Comparison of ENCODE assay signal across 8 mouse cellular contexts in genomic region chr11:3963155-3963554, GRCm38 (mm10). TPM values are rescaled to one million over a fixed set of nuclear protein-coding genes. Genes with fewer than 3 reads are reported as not detected.
DNase-seq lines count a peak whose midpoint lies in the region; ATAC-seq lines count a peak whose summit lies in the region.

No protein-coding gene starts in this region.

- no peak; the same call in 1 of the 2 replicates for ATAC-seq in neural tube, embryonic 11.5 days (ENCODE audit: insufficient read depth, low FRiP score, low TSS enrichment)
- ATAC-seq in embryonic facial prominence, embryonic 15.5 days (ENCODE audit: insufficient number of reproducible peaks, low FRiP score, low TSS enrichment, low read depth), result no peak
- peak; percentile 19; the same call in 1 of the 2 replicates for ATAC-seq in intestine, embryonic 16.5 days
- ATAC-seq in midbrain, embryonic 13.5 days, result peak; percentile 56; the same call in 1 of the 2 replicates

- H3K9ac ChIP-seq in neural tube, embryonic 11.5 days (ENCODE audit: low read length), result peak overlapping the region; percentile 82
- no peak overlapping the region for H3K9ac ChIP-seq in embryonic facial prominence, embryonic 15.5 days
- H3K9ac ChIP-seq in intestine, embryonic 16.5 days (ENCODE audit: low read depth, low read length), result peak overlapping the region; percentile 27; the same call in 1 of the 2 replicates
- no peak overlapping the region for H3K9ac ChIP-seq in midbrain, embryonic 13.5 days (replicated peaks)

- peaks cover 7% of the 10 kb centered on the region for H3K4me1 ChIP-seq in neural tube, embryonic 11.5 days (ENCODE audit: control insufficient read depth, insufficient read depth, low read length)
- H3K4me1 ChIP-seq in embryonic facial prominence, embryonic 15.5 days, result peaks cover 12% of the 10 kb centered on the region
- no peaks in the 10 kb centered on the region for H3K4me1 ChIP-seq in intestine, embryonic 16.5 days (ENCODE audit: control insufficient read depth, insufficient read depth, low read length)
- peaks cover 22% of the 10 kb centered on the region for H3K4me1 ChIP-seq in midbrain, embryonic 13.5 days (replicated peaks)

- peak overlapping the region; percentile 25 for H3K4me2 ChIP-seq in neural tube, embryonic 11.5 days (ENCODE audit: low read depth)
- H3K4me2 ChIP-seq in embryonic facial prominence, embryonic 15.5 days (replicated peaks), result peak overlapping the region; percentile 69
- H3K4me2 ChIP-seq in intestine, embryonic 16.5 days (ENCODE audit: low read depth, low read length), result peak overlapping the region; percentile 68
- peak overlapping the region; percentile 91 for H3K4me2 ChIP-seq in midbrain, embryonic 13.5 days (replicated peaks)

- peak; percentile 24 for DNase-seq in neural tube, embryonic 11.5 days (ENCODE audit: low spot score)
- no peak for DNase-seq in neural tube, embryonic 10.5 days (ENCODE audit: extremely low spot score, low spot score)
- DNase-seq in adipocyte (ENCODE audit: low spot score) (no peak), MN1 (ENCODE audit: low spot score) (no peak)
- no peak for DNase-seq in natural killer cell, adult 2 months (ENCODE audit: low spot score in 2 of 2)

- no peaks in the 10 kb centered on the region for H3K36me3 ChIP-seq in neural tube, embryonic 11.5 days (ENCODE audit: control insufficient read depth, insufficient read depth, low read length)
- H3K36me3 ChIP-seq in embryonic facial prominence, embryonic 15.5 days, result peaks cover 5% of the 10 kb centered on the region
- H3K36me3 ChIP-seq in intestine, embryonic 16.5 days (ENCODE audit: control insufficient read depth, insufficient read depth, low read length), result peaks cover under 1% of the 10 kb centered on the region; the same call in 1 of the 2 replicates
- H3K36me3 ChIP-seq in midbrain, embryonic 13.5 days, result peaks cover 5% of the 10 kb centered on the region

- no peaks in the 10 kb centered on the region for H3K9me3 ChIP-seq in neural tube, embryonic 11.5 days (ENCODE audit: control insufficient read depth, low read length)
- H3K9me3 ChIP-seq in embryonic facial prominence, embryonic 15.5 days (replicated peaks), result no peaks in the 10 kb centered on the region
- no peaks in the 10 kb centered on the region for H3K9me3 ChIP-seq in intestine, embryonic 16.5 days (ENCODE audit: control insufficient read depth, low read length)
- no peaks in the 10 kb centered on the region for H3K9me3 ChIP-seq in midbrain, embryonic 13.5 days

- WGBS in neural tube, embryonic 11.5 days, result 81% methylated on average over 10 of the region's 10 CpGs
- 85% methylated on average over 10 of the region's 10 CpGs for WGBS in embryonic facial prominence, embryonic 15.5 days
- 78% methylated on average over 10 of the region's 10 CpGs for WGBS in intestine, embryonic 16.5 days
- WGBS in midbrain, embryonic 13.5 days, result 77% methylated on average over 10 of the region's 10 CpGs

- no peak overlapping the region for H3K27ac ChIP-seq in neural tube, embryonic 11.5 days (ENCODE audit: low read depth, low read length)
- H3K27ac ChIP-seq in embryonic facial prominence, embryonic 15.5 days (replicated peaks), result 0 out of 2 replicates have a peak overlapping the region, but pooled peaks have one; percentile 81
- H3K27ac ChIP-seq in intestine, embryonic 16.5 days (ENCODE audit: low read length), result 0 out of 2 replicates have a peak overlapping the region, but pooled peaks have one; percentile 14
- H3K27ac ChIP-seq in midbrain, embryonic 13.5 days, result peak overlapping the region; percentile 56; the same call in 1 of the 2 replicates

- H3K4me3 ChIP-seq in neural tube, embryonic 11.5 days (ENCODE audit: low read depth, low read length), result peak overlapping the region; percentile 86
- peak overlapping the region; percentile 88 for H3K4me3 ChIP-seq in embryonic facial prominence, embryonic 15.5 days (replicated peaks)
- H3K4me3 ChIP-seq in intestine, embryonic 16.5 days (ENCODE audit: low read length), result peak overlapping the region; percentile 87
- H3K4me3 ChIP-seq in midbrain, embryonic 13.5 days (replicated peaks), result peak overlapping the region; percentile 94

- H3K27me3 ChIP-seq in neural tube, embryonic 11.5 days (ENCODE audit: control insufficient read depth, insufficient read depth, low read length), result no peaks in the 10 kb centered on the region
- no peaks in the 10 kb centered on the region for H3K27me3 ChIP-seq in embryonic facial prominence, embryonic 15.5 days
- no peaks in the 10 kb centered on the region for H3K27me3 ChIP-seq in intestine, embryonic 16.5 days (replicated peaks; ENCODE audit: control insufficient read depth, insufficient read depth, low read length)
- no peaks in the 10 kb centered on the region for H3K27me3 ChIP-seq in midbrain, embryonic 13.5 days

RNA-seq across cellular contexts. Expression of gene Pes1, which starts 0.6 kb away (rescaled TPM):
- 75.2 and 75.8 TPM in 2 replicates for polyA plus RNA-seq in neural tube, embryonic 11.5 days (2014; fragmentation: Nextera tagmentation; extraction: Ambion mirVana)
- 72.7 and 72.9 TPM in 2 replicates for polyA plus RNA-seq in embryonic facial prominence, embryonic 15.5 days (2015; fragmentation: Nextera tagmentation; extraction: Ambion mirVana)
- polyA plus RNA-seq in intestine, embryonic 16.5 days (2015; fragmentation: Nextera tagmentation; extraction: Ambion mirVana), result 73.3 and 79.4 TPM in 2 replicates
- polyA plus RNA-seq in midbrain, embryonic 13.5 days (2015; fragmentation: Nextera tagmentation; extraction: Ambion mirVana), result 67.5 and 70.2 TPM in 2 replicates

RNA-seq across cellular contexts. Expression of gene 4930556J24Rik, which starts 13.4 kb away (rescaled TPM):
- polyA plus RNA-seq in neural tube, embryonic 11.5 days (2014; fragmentation: Nextera tagmentation; extraction: Ambion mirVana), result 0.20 TPM in 1 of 2 replicates, not detected in the other
- 0.24 and 0.37 TPM in 2 replicates for polyA plus RNA-seq in embryonic facial prominence, embryonic 15.5 days (2015; fragmentation: Nextera tagmentation; extraction: Ambion mirVana)
- polyA plus RNA-seq in intestine, embryonic 16.5 days (2015; fragmentation: Nextera tagmentation; extraction: Ambion mirVana), result 0.11 TPM in 1 of 2 replicates, not detected in the other
- 0.13 TPM in 1 of 2 replicates, not detected in the other for polyA plus RNA-seq in midbrain, embryonic 13.5 days (2015; fragmentation: Nextera tagmentation; extraction: Ambion mirVana)

RNA-seq across cellular contexts. Expression of gene Gal3st1, which starts 20.3 kb away (rescaled TPM):
- 1.0 and 1.2 TPM in 2 replicates for polyA plus RNA-seq in neural tube, embryonic 11.5 days (2014; fragmentation: Nextera tagmentation; extraction: Ambion mirVana)
- polyA plus RNA-seq in embryonic facial prominence, embryonic 15.5 days (2015; fragmentation: Nextera tagmentation; extraction: Ambion mirVana), result 2.4 and 3.7 TPM in 2 replicates
- 20.1 and 33.3 TPM in 2 replicates for polyA plus RNA-seq in intestine, embryonic 16.5 days (2015; fragmentation: Nextera tagmentation; extraction: Ambion mirVana)
- 1.4 and 1.5 TPM in 2 replicates for polyA plus RNA-seq in midbrain, embryonic 13.5 days (2015; fragmentation: Nextera tagmentation; extraction: Ambion mirVana)

RNA-seq across cellular contexts. Expression of gene Tcn2, which starts 31.2 kb away (rescaled TPM):
- polyA plus RNA-seq in neural tube, embryonic 11.5 days (2014; fragmentation: Nextera tagmentation; extraction: Ambion mirVana), result 31.4 and 31.7 TPM in 2 replicates
- polyA plus RNA-seq in embryonic facial prominence, embryonic 15.5 days (2015; fragmentation: Nextera tagmentation; extraction: Ambion mirVana), result 48.5 and 55.9 TPM in 2 replicates
- polyA plus RNA-seq in intestine, embryonic 16.5 days (2015; fragmentation: Nextera tagmentation; extraction: Ambion mirVana), result 95.3 and 122 TPM in 2 replicates
- 16.6 and 20.3 TPM in 2 replicates for polyA plus RNA-seq in midbrain, embryonic 13.5 days (2015; fragmentation: Nextera tagmentation; extraction: Ambion mirVana)

RNA-seq across cellular contexts. Expression of gene Slc35e4, which starts 48.7 kb away (rescaled TPM):
- 3.9 and 4.5 TPM in 2 replicates for polyA plus RNA-seq in neural tube, embryonic 11.5 days (2014; fragmentation: Nextera tagmentation; extraction: Ambion mirVana)
- 9.4 and 9.9 TPM in 2 replicates for polyA plus RNA-seq in embryonic facial prominence, embryonic 15.5 days (2015; fragmentation: Nextera tagmentation; extraction: Ambion mirVana)
- 2.9 and 3.1 TPM in 2 replicates for polyA plus RNA-seq in intestine, embryonic 16.5 days (2015; fragmentation: Nextera tagmentation; extraction: Ambion mirVana)
- polyA plus RNA-seq in midbrain, embryonic 13.5 days (2015; fragmentation: Nextera tagmentation; extraction: Ambion mirVana), result 10.3 TPM in 2 replicates

Comparison
In these comparisons a context has a peak if more than half of its experiments do, and no peak if none do; other contexts are left out.
1. ATAC-seq: peak in intestine, embryonic 16.5 days (single experiment) and midbrain, embryonic 13.5 days (single experiment); none in neural tube, embryonic 11.5 days (single experiment) and embryonic facial prominence, embryonic 15.5 days (single experiment).
2. H3K4me2 ChIP-seq: peak in every context shown above with its lines; median percentile 91 in midbrain, embryonic 13.5 days; 69 in embryonic facial prominence, embryonic 15.5 days; 68 in intestine, embryonic 16.5 days; 25 in neural tube, embryonic 11.5 days.
3. H3K9ac ChIP-seq: peak in neural tube, embryonic 11.5 days (single experiment) and intestine, embryonic 16.5 days (single experiment); none in embryonic facial prominence, embryonic 15.5 days (single experiment) and midbrain, embryonic 13.5 days (single experiment).
4. Peak in every context shown above with its lines, with median percentiles within 50 percentile points of each other: H3K4me3 ChIP-seq.